In the genomic region with DNA sequence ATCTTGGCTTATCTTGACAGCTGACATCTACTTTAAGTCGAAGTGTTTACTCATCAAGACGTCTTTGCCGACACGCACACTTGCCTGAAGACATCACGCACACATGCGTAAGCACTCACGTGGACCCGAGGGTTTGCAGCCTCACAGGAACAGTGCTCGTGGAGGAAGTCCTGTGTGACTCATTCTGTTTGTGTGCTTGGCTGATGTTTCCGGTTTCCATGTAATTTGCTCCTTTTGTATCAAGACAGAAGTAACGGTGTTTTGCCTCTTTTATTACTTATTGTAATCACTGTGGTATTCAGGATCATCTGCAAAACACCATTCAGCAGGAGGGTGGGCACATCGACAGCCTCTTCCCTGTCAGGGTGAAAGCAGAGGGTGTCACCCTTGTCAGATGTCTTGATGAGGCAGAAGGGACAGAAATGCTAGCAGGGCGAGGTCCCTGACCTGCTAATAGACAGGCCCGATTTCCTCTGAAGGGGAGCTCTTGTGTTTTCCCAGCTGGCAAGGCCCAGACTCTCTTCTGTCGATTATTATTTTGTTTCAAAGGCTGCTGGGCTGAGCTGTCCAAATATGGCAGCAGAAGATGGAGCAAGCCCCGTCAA, we compare ENCODE assay signal across 8 mouse cellular contexts.
DNase-seq lines count a peak whose midpoint lies in the region; ATAC-seq lines count a peak whose summit lies in the region.

No protein-coding gene starts in this region.

- H3K27ac ChIP-seq in embryonic facial prominence, embryonic 11.5 days (replicated peaks; ENCODE audit: low read depth, low read length): no peak overlapping the region
- peak overlapping the region; percentile 88 for H3K27ac ChIP-seq in kidney, embryonic 16.5 days (ENCODE audit: low read length)

- H3K9me3 ChIP-seq in embryonic facial prominence, embryonic 11.5 days (replicated peaks; ENCODE audit: control insufficient read depth, low read length): no peaks in the 10 kb centered on the region
- 0 out of 2 replicates have a peak, but pooled peaks cover 4% of the 10 kb centered on the region for H3K9me3 ChIP-seq in kidney, embryonic 16.5 days (ENCODE audit: low read length)

- H3K9ac ChIP-seq in embryonic facial prominence, embryonic 11.5 days (replicated peaks; ENCODE audit: low read length): no peak overlapping the region
- H3K9ac ChIP-seq in kidney, embryonic 16.5 days (replicated peaks; ENCODE audit: low read length): no peak overlapping the region

- intact Hi-C loops in heart, postnatal 10 days (cut with DNase I): loop anchor here (5.0 kb wide), 1 partner anchor 69 kb away; no protein-coding TSS in a partner anchor
- intact Hi-C loops in left cerebral cortex, postnatal 10 days (cut with DNase I): no loop called here

- no peaks in the 10 kb centered on the region for H3K36me3 ChIP-seq in embryonic facial prominence, embryonic 11.5 days (replicated peaks; ENCODE audit: control insufficient read depth, insufficient read depth, low read depth, low read length)
- no peaks in the 10 kb centered on the region for H3K36me3 ChIP-seq in kidney, embryonic 16.5 days (ENCODE audit: insufficient read depth, low read length)

- WGBS in embryonic facial prominence, embryonic 11.5 days: 68% methylated on average over 16 of the region's 16 CpGs
- 45% methylated on average over 16 of the region's 16 CpGs for WGBS in kidney, embryonic 16.5 days

- no peaks in the 10 kb centered on the region; the same call in 1 of the 2 replicates for H3K4me1 ChIP-seq in embryonic facial prominence, embryonic 11.5 days (ENCODE audit: control insufficient read depth, insufficient read depth, low read length)
- peaks cover 14% of the 10 kb centered on the region for H3K4me1 ChIP-seq in kidney, embryonic 16.5 days (ENCODE audit: insufficient read depth, low read length)

- ATAC-seq in embryonic facial prominence, embryonic 11.5 days (replicated peaks; ENCODE audit: insufficient number of reproducible peaks, low FRiP score, low TSS enrichment, low read depth): no peak
- ATAC-seq in kidney, embryonic 16.5 days (ENCODE audit: low FRiP score, low TSS enrichment): no peak
- peak; percentile 91 for ATAC-seq in monocyte, adult 5-6 weeks (replicated peaks; ENCODE audit: insufficient number of reproducible peaks, low FRiP score, low TSS enrichment, poor library complexity, severe bottlenecking)

- no peak overlapping the region for H3K4me3 ChIP-seq in embryonic facial prominence, embryonic 11.5 days (ENCODE audit: low read depth, low read length)
- H3K4me3 ChIP-seq in kidney, embryonic 16.5 days (ENCODE audit: low read length): no peak overlapping the region

- H3K27me3 ChIP-seq in embryonic facial prominence, embryonic 11.5 days (ENCODE audit: control insufficient read depth, insufficient read depth, low read length): no peaks in the 10 kb centered on the region
- no peaks in the 10 kb centered on the region for H3K27me3 ChIP-seq in kidney, embryonic 16.5 days (ENCODE audit: insufficient read depth, low read length)

- H3K4me2 ChIP-seq in embryonic facial prominence, embryonic 11.5 days (ENCODE audit: low read depth, low read length): no peak overlapping the region
- no peak overlapping the region for H3K4me2 ChIP-seq in kidney, embryonic 16.5 days (replicated peaks; ENCODE audit: low read depth, low read length)

- DNase-seq in right cerebral cortex, adult 2 months (ENCODE audit: low spot score in 2 of 2): peak; percentile 44 to 51
- DNase-seq in right cerebral cortex, postnatal 25 days: no peak
- DNase-seq in embryonic facial prominence, embryonic 11.5 days (ENCODE audit: low spot score): peak; percentile 29
- peak; percentile 42 to 49 for DNase-seq in heart, postnatal 10 days
- DNase-seq in frontal cortex, postnatal 25 days (ENCODE audit: low spot score in 2 of 2): no peak
- no peak for DNase-seq in left cerebral cortex, postnatal 10 days (ENCODE audit: extremely low spot score in 1 of 2, low spot score in 2 of 2)

Comparison
In these comparisons a context has a peak if more than half of its experiments do, and no peak if none do; other contexts are left out.
1. DNase-seq: peak in right cerebral cortex, adult 2 months (2 of 2), embryonic facial prominence, embryonic 11.5 days (single experiment) and heart, postnatal 10 days (2 of 2); none in right cerebral cortex, postnatal 25 days (single experiment), frontal cortex, postnatal 25 days (0 of 2) and left cerebral cortex, postnatal 10 days (0 of 2).